Mouse (Mus musculus) lung, embryonic 14.5 days (tissue): ENCODE data around the gene Gpr137. TPM values are rescaled to one million over a fixed set of nuclear protein-coding genes. Genes with fewer than 3 reads are reported as not detected.
"Not testable (repeated sequence)": the region's sequence is repeated elsewhere in the genome, so short reads cannot be mapped to it uniquely, and the experiment has no call there.

Source experiments
- ATAC-seq: fragments of 200-750 bp; cut with Nextera tagmentation; 2 replicates; pipeline ENCODE4 v1.8.0; 2017; ENCODE audit warnings: mild to moderate bottlenecking, moderate TSS enrichment, moderate library complexity; ENCODE audit not compliant: insufficient read depth
- DNase-seq: peaks from one replicate; pipeline ENCODE4 v3.0.0-alpha.2; 2015
- H3K27ac ChIP-seq: fragments of 300-500 bp; sonication (generic); 2 replicates; pipeline ENCODE4 v1.5.1; 2014; ENCODE audit warnings: low read depth, mild to moderate bottlenecking, moderate library complexity
- H3K27me3 ChIP-seq: fragments of 300-500 bp; sonication (generic); 2 replicates; pipeline ENCODE4 v1.6.1; 2014; ENCODE audit warnings: low read length, control low read depth; ENCODE audit not compliant: insufficient read depth
- H3K36me3 ChIP-seq: fragments of 300-500 bp; sonication (generic); 2 replicates; pipeline ENCODE4 v1.6.1; 2014; ENCODE audit warnings: control low read depth; ENCODE audit not compliant: insufficient read depth
- H3K4me1 ChIP-seq: fragments of 300-500 bp; sonication (generic); 2 replicates; pipeline ENCODE4 v1.6.1; 2014; ENCODE audit warnings: antibody characterized with exemption, control low read depth; ENCODE audit not compliant: insufficient read depth
- H3K4me2 ChIP-seq: fragments of 300-500 bp; sonication (generic); 2 replicates; pipeline ENCODE4 v1.6.1; 2014; ENCODE audit warnings: mild to moderate bottlenecking
- H3K4me3 ChIP-seq: fragments of 300-500 bp; sonication (generic); 2 replicates; pipeline ENCODE4 v1.5.1; 2014; ENCODE audit warnings: low read depth, low read length
- H3K9ac ChIP-seq: fragments of 300-500 bp; sonication (generic); 2 replicates; pipeline ENCODE4 v1.6.1; 2014
- H3K9me3 ChIP-seq: fragments of 300-500 bp; sonication (generic); 2 replicates; pipeline ENCODE4 v1.6.1; 2016; ENCODE audit warnings: low read depth, low read length, control low read depth
- CTCF ChIP-seq: IDR thresholded peaks from 2 replicates; pipeline ENCODE4 v1.5.1; 2016; ENCODE audit warnings: antibody characterized with exemption, low read depth
- WGBS: fragments of 180-500 bp; shearing (Covaris S2); extraction: QIAGEN DNeasy Blood & Tissue Kit; methylation state at CpG from one replicate; pipeline ENCODE4 v1.1.7; 2014; 5-methylcytosine and 5-hydroxymethylcytosine counted together
- polyA plus RNA-seq: library from polyadenylated mRNA; unstranded; fragments of >200 nt; fragmentation: Nextera tagmentation; extraction: Ambion mirVana; gene quantifications from 2 replicates; pipeline ENCODE4 v1.2.1, GENCODE M21; 2014

Gene Gpr137
- polyA plus RNA-seq, 1 experiment from 2014 or later: 23.5 TPM

- Histone ChIP-seq H3K27me3 (no peaks in the 10 kb centered on the region), H3K4me2 (no peak overlapping the region), H3K9ac (no peak overlapping the region), H3K4me1 (no peaks in the 10 kb centered on the region), H3K4me3 (no peak overlapping the region), H3K27ac (no peak overlapping the region), H3K36me3 (peaks cover 27% of the 10 kb centered on the region), H3K9me3 (no peaks in the 10 kb centered on the region)
- WGBS: 73% methylated on average over 6 of the region's 6 CpGs
- ATAC-seq: no peak
- DNase-seq: no peak
- no peak for TF ChIP-seq CTCF
These were observed 29.2 kb downstream of the Gpr137 start for GRCm38 (mm10) chr19:6913036-6913435.

- Histone ChIP-seq H3K9ac (no peak overlapping the region), H3K4me1 (no peaks in the 10 kb centered on the region), H3K4me3 (0 out of 2 replicates have a peak overlapping the region, but pooled peaks have one; percentile 3), H3K36me3 (peaks cover 27% of the 10 kb centered on the region), H3K27ac (no peak overlapping the region), H3K9me3 (no peaks in the 10 kb centered on the region), H3K4me2 (no peak overlapping the region), H3K27me3 (no peaks in the 10 kb centered on the region)
- ATAC-seq: no peak
- WGBS: 89% methylated on average over 15 of the region's 15 CpGs
- no peak for DNase-seq
- TF ChIP-seq CTCF: no peak
These were observed 29.9 kb downstream of the Gpr137 start for GRCm38 (mm10) chr19:6912205-6912970.

- Histone ChIP-seq H3K9me3 (no peaks in the 10 kb centered on the region), H3K4me3 (peak overlapping the region; percentile 70), H3K4me2 (peak overlapping the region; percentile 86), H3K27me3 (no peaks in the 10 kb centered on the region), H3K27ac (no peak overlapping the region), H3K4me1 (no peaks in the 10 kb centered on the region), H3K36me3 (peaks cover 37% of the 10 kb centered on the region), H3K9ac (peak overlapping the region; percentile 36; the same call in 1 of the 2 replicates)
- no peak for TF ChIP-seq CTCF
- ATAC-seq (no peak), DNase-seq (no peak)
- WGBS: 81% methylated on average over 19 of the region's 19 CpGs
These were observed 30.9 kb downstream of the Gpr137 start for GRCm38 (mm10) chr19:6911101-6912074.

GRCm38 (mm10) chr19:6910306-6910705 is 32.0 kb downstream of the Gpr137 start:
- Histone ChIP-seq H3K36me3 (peaks cover 47% of the 10 kb centered on the region), H3K9ac (peak overlapping the region; percentile 65), H3K4me2 (peak overlapping the region; percentile 86), H3K4me3 (peak overlapping the region; percentile 70), H3K27ac (peak overlapping the region; percentile 99)
- H3K9me3 ChIP-seq, H3K27me3 ChIP-seq, H3K4me1 ChIP-seq: not testable (repeated sequence)
- peak; percentile 83 for DNase-seq
- peak; percentile 40 for ATAC-seq
- under 1% methylated on average over 30 of the region's 30 CpGs for WGBS

- no peaks in the 10 kb centered on the region for H3K27me3 ChIP-seq
- H3K27ac ChIP-seq: peak within 1 kb of the TSS; percentile 99
- H3K36me3 ChIP-seq: peaks cover 51% of the 10 kb centered on the region
- H3K9ac ChIP-seq: peak within 1 kb of the TSS; percentile 65
- peak within 1 kb of the TSS; percentile 86 for H3K4me2 ChIP-seq
- DNase-seq: peak; percentile 97
- H3K4me3 ChIP-seq: peak within 1 kb of the TSS; percentile 70
- ATAC-seq: peak; percentile 93
- TF ChIP-seq CTCF: 0 out of 2 replicates have a peak, but pooled peaks have one; percentile 11
- WGBS: under 1% methylated on average over 65 of the region's 65 CpGs
- H3K9me3 ChIP-seq: no peaks in the 10 kb centered on the region
- H3K4me1 ChIP-seq: no peaks in the 10 kb centered on the region
These were observed 32.6 kb downstream of the Gpr137 start, which contains the start of the genes Trmt112 and Prdx5 for GRCm38 (mm10) chr19:6909507-6910289. Gene Trmt112, plus strand, starts transcription at chr19:6909698. Gene Prdx5, minus strand, starts transcription at chr19:6910106.

- TF ChIP-seq CTCF: no peak
- Histone ChIP-seq H3K4me2 (peak overlapping the region; percentile 86), H3K9ac (peak overlapping the region; percentile 65), H3K27me3 (no peaks in the 10 kb centered on the region), H3K4me3 (peak overlapping the region; percentile 70), H3K36me3 (peaks cover 51% of the 10 kb centered on the region), H3K9me3 (no peaks in the 10 kb centered on the region), H3K27ac (peak overlapping the region; percentile 99), H3K4me1 (no peaks in the 10 kb centered on the region)
- 4% methylated on average over 11 of the region's 11 CpGs for WGBS
- DNase-seq (peak; percentile 54), ATAC-seq (no peak)
These were observed 33.3 kb downstream of the Gpr137 start for GRCm38 (mm10) chr19:6909021-6909420.
